Mouse (Mus musculus) ovary, postnatal 14 days (tissue): ENCODE measurements around the gene Timm29.

ENCODE experiments used
- DNase-seq: peaks from one replicate; pipeline ENCODE4 v3.0.0; 2022; ENCODE audit warnings: low spot score

Gene Timm29

DNA sequence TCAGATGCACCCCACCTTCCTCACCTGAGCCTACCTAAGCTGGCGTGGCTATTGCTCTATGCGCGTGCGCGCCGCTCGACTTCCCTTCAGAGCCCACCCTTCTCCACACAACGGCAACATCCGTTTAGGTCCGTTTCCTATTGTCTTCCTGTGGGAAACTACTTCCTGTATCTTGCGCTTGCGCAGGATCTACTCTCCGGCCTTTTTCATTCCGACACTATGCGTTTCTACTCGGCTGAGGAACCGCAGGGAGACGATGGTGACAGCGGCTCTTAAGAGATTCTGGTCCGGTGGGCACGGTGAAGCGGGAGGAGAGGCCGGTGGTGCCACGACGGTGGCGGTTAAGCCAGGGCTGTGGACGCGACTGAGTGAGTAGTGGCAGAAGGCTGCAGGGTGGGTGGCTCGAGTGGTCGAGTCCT lies at the start of gene Timm29, which contains the start of gene Yipf2:
Gene Timm29, plus strand, starts transcription at position 20 of the 419 bp plus-strand sequence.
Gene Yipf2, minus strand, starts transcription at position 126 of the 419 bp plus-strand sequence.
- peak; percentile 86 for DNase-seq

- no peak for DNase-seq
Measured at GRCm38 (mm10) chr9:21545351-21545915, 47.1 kb upstream of the Timm29 start.

DNA sequence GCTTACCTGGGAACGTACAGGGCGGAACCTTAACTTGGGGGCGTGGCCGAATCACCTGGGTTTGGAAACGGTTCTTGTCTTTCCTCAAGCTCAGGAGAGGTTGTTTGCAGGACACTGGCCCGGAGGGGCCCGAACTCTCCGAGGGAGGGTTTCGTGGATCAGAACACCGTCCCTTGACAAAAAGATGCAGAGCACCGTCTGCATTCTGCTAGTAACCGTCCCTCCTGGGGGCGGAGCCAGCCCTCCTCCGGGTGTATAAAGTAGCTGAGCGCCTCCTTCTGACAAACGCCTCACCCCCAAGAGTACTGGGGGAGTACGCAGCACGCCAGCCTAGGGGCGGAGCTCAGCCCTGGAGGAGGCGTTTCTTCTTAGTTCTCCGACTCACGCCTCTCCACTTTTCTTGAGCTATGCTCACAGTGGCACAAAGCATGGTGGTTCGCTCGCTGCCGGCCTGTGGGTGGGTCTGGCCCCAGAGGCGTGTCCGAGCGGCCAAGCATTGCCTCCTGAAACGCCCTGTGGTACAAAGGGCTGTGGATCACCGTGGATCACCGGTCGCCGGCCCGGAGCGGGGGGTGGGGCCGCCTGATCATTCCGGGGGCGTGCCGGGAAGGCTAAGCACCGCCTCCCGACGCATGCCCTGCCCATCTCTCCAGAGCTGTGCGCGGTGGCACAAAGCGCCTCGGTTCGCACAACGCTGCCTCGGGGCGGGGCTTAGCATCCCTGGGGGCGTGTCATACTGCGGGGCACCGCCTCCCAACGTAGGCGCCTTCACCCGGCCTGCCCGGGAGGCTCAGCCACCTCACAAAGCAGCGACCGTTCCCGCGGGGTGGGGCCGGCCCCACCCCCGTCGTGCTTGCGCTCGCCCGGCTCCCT lies 46.4 kb upstream of the Timm29 start:
- DNase-seq: peak; percentile 99

DNA sequence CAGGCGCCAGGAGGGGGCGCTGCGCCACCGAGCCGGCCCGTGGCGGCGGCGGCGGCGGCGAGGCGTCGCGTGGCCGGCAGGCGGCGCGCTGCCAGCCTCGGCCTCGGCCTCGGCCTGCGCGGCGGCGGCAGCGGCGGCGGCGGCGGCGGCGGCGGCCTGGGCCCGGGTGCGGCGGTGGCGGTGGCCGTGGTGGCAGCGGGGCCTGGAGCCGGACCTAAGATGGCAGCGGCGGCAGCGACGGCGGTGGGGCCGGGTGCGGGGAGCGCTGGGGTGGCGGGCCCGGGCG lies 45.8 kb upstream of the Timm29 start, which contains the start of gene Carm1:
Gene Carm1, plus strand, starts transcription at position 106 of the 286 bp plus-strand sequence.
- DNase-seq: no peak

DNA sequence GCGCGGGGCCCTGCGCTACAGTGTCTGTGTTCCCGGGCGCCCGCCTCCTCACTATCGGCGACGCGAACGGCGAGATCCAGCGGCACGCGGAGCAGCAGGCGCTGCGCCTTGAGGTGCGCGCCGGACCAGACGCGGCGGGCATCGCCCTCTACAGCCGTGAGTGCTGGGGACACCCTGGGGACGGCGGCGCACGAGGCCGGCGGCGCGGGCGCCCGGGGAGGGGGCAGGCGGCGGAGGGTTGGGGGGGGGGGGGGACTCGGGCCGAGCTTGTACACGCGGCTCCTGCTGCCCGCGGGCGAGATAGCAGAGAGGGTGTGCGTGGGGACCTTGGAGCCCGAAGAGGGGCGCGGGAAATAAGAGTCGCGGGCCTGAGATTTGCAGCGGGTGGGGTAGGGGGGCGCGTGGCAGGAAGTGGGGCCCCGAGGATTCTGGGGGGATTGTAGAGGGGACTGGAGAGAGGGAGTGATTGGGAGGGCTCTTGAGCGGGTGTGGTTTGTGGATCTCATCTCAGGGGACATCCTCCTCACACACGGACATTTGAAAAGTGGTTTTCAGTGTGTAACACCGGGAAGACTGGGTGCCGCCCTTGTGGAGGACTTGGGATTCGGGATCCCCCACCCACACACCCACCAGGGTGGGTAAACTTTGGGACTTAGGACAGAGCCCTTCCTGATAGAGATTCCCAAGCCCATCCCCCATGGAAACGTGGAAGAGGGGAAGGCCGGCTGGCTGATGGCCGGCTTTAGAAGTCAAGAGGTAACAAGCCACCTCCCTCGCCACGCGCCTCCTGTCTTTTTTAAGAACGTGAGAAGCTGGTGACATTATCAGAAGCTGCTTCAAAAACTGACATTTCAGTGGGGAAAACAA lies 45.2 kb upstream of the Timm29 start:
- peak; percentile 22 for DNase-seq

DNA sequence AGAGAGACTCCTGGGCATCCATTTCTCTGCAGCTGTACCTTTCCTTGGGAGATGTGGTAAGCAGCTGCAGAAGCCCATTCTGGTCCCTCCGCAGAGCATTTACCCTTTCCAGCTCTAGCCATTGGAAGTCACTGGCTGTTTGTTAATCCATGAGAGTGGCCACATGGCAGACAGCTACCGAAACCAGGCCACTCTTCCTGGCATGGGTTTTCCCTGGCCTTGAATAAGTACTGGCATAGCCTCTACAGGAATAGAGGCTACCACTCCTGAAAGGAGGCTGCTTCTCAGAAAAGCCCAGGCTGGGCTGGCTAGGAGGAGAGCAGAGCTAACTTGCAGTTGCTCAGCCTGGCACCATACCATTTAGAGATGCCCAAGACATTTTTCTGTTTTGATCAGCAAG lies 41.5 kb upstream of the Timm29 start:
- DNase-seq: no peak

- DNase-seq: no peak
Measured at GRCm38 (mm10) chr9:21553607-21554273, 38.8 kb upstream of the Timm29 start.

- DNase-seq: no peak
Measured at GRCm38 (mm10) chr9:21555198-21555742, 37.3 kb upstream of the Timm29 start.

DNA sequence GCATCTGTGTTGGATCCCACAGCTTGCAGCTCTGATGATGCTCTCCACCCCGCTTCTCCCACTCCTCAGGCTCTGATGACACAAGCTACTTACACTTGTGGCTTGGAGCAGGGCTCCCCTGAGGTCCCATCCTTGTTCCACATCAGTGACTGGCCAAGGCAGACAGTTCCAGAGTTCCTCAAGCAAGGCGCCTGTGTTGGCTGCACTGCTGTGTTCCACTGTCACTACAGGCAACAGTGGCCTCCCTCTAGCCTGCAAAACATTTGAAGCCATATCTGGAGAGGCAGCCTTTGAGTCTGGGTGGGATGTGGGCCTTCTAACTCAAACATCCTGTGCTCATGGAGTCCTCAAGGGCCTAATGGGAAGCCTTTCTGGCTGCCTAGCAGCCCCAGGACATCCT lies 35.5 kb upstream of the Timm29 start:
- no peak for DNase-seq

DNA sequence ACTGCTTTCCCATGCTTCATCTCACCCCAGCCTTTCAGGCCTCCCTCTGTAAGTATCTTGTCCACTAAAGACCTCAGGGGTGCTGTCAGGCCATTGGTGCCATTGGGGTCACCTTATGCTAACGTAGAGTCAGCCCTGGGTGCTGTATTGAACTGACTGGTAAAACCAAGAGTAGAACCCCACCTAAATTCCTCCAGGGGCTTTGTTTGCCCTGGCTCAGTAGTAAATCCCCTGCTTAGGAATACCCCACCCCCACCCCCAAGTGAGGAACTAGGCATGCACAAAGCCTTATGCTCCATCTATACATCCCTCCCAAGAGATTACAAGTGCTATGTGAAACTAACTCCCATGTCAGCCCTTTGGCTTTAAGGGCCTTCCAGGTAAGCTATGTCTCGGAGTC lies 35.0 kb upstream of the Timm29 start:
- no peak for DNase-seq

- no peak for DNase-seq
Measured at GRCm38 (mm10) chr9:21558366-21558765, 34.2 kb upstream of the Timm29 start.

DNA sequence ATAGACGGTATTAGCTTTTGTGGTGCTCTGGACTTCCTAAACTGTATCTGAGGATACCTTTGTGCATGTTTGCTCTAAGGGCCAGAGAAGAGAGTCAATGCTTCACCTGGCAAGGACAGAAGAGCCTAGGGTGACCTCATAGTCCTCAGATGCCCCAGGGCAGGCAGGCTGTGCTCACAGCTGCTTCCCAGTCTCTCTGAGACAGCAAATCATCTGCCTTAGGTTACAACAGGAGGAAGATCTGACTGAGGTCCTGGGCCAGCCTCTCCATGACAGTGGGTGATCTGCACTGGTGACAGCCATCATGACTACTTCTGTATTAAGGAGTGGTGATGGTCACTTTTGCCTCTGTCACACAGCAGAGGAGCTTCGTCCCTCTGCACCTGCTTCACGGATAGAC lies 33.4 kb upstream of the Timm29 start:
- no peak for DNase-seq

DNA sequence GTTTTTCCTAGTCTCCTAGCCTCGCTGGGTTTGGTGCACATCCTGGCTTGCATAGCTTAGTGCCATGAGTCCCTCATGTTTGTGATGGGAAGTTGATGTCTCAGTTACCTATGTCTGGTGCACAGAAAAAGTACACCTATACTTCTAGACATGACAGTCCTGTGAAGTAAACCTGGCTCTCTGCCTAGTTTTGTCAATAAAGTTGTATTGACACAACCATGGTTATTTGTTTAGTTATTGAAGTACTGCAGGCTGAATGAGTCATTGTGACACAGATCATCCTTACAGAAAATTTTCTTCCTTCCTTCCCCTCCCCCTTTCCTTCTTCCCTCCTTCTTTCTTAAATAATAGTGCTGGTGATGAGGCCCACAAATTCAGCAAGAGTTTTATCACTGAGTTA lies 28.1 kb upstream of the Timm29 start:
- DNase-seq: no peak

GRCm38 (mm10) chr9:21565004-21565586 lies 27.4 kb upstream of the Timm29 start:
- no peak for DNase-seq

GRCm38 (mm10) chr9:21566538-21566937 lies 26.0 kb upstream of the Timm29 start:
- DNase-seq: no peak

- no peak for DNase-seq
Measured at GRCm38 (mm10) chr9:21567051-21567450, 25.5 kb upstream of the Timm29 start.

DNA sequence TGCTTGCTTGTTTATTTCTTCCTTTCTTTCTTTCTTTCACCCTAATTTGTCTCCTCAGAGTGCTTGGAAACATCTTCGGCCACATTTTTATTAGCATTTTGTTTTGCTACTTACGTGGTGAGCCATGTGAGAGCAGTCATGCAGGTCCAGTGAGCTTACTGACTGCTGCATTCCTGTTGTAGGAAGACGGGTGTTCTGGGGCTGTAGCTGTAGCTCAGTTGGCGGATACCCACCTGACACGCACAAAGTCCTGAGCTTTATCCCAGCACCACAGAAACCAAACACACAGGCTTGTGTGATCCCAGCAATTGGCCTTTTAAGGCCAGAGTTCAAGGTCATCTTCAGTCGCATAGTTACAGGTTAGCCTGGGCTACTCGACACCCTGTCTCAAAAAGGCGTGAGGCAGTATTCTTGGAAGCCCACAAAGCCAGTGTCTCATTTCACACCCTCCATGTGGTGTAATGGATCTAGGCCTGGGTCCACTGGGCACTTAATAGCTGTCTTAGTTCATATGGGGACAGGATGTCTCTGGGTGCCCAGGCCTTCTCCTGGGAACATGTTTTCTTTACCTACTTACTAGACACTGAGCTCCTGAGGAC lies 23.8 kb upstream of the Timm29 start:
- no peak for DNase-seq

DNA sequence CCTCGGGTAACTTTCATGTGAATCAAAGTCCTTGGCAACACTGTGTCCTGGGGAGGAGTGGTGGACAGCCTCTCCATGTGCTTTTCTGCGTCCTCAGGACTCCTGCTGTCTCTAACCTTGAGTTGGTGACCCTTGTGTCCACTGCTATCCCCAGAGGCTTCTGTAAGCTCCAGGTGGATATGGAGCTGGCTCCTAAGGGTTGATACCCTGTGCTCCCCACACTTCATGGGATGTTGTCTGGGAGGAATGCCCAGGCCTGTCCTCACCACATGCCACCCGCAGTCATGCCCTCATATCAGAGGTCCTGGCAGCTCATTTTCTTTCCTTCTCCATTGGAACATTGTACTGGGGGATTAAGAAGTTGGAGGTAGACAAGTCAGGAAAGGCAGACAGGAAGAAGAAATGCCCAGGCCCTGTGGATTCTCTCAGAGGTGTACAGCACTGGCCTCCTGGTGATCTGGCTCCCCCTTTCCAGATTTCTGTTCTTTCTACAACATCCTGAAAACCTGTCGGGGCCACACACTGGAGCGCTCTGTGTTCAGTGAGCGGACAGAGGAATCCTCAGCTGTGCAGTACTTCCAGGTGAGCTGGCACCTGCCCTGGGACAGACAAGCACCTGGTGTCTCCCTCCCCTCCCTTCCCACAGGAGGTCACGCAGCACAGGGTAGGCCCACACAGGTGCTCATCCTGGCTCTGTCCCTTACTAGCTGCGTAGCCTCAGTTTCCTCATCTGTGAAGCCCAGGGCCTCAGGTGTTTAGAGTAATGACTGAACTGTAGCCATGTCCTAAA lies 18.3 kb upstream of the Timm29 start:
- no peak for DNase-seq

- DNase-seq: no peak
Measured at GRCm38 (mm10) chr9:21575253-21575652, 17.3 kb upstream of the Timm29 start.

DNA sequence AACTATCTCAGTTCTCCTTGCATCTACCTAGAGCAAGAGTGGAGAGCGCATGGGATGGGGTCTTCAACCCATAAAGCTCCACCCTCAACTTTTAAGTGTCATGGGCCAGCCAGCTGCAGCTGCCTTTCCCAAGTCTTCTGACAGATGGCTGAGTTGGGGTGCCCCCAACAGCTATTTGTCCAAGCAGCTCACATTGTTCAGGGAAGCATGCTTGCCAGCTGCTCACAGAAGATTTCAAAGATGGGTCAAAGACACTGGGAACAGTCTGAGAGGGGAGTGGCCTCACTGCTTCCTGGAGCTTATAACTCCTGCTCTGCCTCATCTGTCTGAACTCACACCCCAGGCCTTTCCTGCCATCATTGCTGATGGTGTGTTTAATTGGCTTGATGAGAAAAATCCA lies 16.2 kb upstream of the Timm29 start:
- no peak for DNase-seq
